Mouse (Mus musculus): Measurements from ENCODE around the gene Gm8947. TPM values are rescaled to one million over a fixed set of nuclear protein-coding genes. Genes with fewer than 3 reads are reported as not detected.

Gm8947 gene
- total and polyA plus RNA-seq, 3 experiments = not detected

DNA sequence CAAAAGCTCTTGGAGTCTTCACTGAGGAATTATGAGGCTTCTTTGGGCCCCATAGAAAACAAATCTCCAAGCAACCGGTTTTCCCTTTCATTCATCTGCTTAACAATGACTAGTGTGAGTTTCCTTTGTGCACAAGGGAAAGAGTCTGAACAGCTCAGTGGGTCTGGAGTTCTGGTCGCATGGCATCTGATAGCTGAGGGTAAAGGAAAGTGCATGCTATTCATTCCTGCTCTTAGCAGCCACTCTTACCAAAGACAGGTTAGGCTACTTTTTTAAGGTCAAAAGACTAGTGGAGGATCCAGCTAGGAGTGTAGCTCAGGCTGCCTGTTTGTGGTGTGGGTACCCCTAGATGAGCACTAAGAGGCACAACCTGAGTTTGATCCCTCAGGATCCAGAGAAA, 43.4 kb downstream of the Gm8947 start:
- DNase-seq = no peak
- TF ChIP-seq POLR2A (IDR thresholded peaks at IDR 0.05; ENCODE audit: insufficient read depth, low read depth, low read length) (no peak), CTCF (IDR thresholded peaks at IDR 0.05) (no peak), EP300 (IDR thresholded peaks at IDR 0.05; ENCODE audit: insufficient read depth, low read depth, low read length) (no peak)
- peak overlapping the region; percentile 67 for H3K27ac ChIP-seq
- H3K79me2 ChIP-seq (replicated peaks; ENCODE audit: control insufficient read depth, insufficient read depth, low read length) = no peaks in the 10 kb centered on the region
- H3K36me3 ChIP-seq (ENCODE audit: control insufficient read depth, insufficient read depth, low read length) = no peaks in the 10 kb centered on the region
- H3K27me3 ChIP-seq (ENCODE audit: control insufficient read depth, insufficient read depth, low read length) = no peaks in the 10 kb centered on the region
- 63% methylated on average over 2 of the region's 2 CpGs for WGBS
- H3K4me1 ChIP-seq (ENCODE audit: control insufficient read depth, insufficient read depth, low read length) = peaks cover 8% of the 10 kb centered on the region
- intact Hi-C loops (cut with DNase I) = loop anchor here (5.0 kb wide), 1 partner anchor 107 kb away; the partner anchor contains the start of gene Ivns1abp
- H3K9ac ChIP-seq (ENCODE audit: low read depth, low read length) = no peak overlapping the region
- H3K4me3 ChIP-seq = no peak overlapping the region

DNA sequence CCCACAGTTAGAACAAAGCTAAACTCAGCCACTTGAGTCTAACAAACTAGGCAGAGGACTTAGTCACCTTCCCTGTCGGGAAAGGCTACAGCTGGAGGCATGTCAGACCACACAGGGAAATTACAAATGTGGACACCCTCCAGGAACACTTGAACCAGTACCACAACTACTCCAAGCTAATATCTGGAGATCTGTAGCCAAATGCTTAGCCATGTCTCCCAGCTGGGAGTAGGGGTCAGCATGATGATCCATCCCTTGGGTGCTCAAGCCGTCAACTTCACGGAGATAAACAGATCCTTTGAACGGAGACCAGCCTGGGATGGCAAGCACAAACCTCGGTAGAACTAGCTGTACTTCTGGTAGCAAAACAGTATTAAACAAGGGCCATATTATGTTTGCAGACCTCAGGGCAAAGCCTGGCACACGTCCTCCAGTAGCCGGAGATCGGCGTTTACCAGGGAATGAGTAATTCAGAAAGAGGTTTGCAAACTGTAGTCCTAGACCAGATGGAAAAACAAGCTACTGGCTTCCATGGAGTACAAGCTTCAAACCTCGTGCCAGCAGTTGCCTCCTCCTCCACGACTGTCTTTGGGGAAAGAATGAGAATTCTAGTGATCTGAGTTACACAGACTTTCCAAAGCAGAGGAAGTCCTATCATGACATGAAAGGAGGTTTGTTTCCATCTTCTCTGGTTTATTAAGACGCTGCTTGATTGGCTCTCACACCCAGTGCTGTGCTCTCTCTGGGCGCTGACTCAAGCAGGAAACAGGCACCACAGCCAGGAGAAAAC, 44.2 kb downstream of the Gm8947 start:
- H3K27me3 ChIP-seq (ENCODE audit: control insufficient read depth, insufficient read depth, low read length) = no peaks in the 10 kb centered on the region
- WGBS = 35% methylated on average over 13 of the region's 13 CpGs
- H3K4me3 ChIP-seq = no peak overlapping the region
- H3K79me2 ChIP-seq (replicated peaks; ENCODE audit: control insufficient read depth, insufficient read depth, low read length) = no peaks in the 10 kb centered on the region
- peak overlapping the region; percentile 67 for H3K27ac ChIP-seq
- no peak overlapping the region for H3K9ac ChIP-seq (ENCODE audit: low read depth, low read length)
- DNase-seq = peak; percentile 57 to 69
- TF ChIP-seq POLR2A (IDR thresholded peaks at IDR 0.05; ENCODE audit: insufficient read depth, low read depth, low read length) (no peak), CTCF (IDR thresholded peaks at IDR 0.05) (no peak), EP300 (IDR thresholded peaks at IDR 0.05; ENCODE audit: insufficient read depth, low read depth, low read length) (0 out of 2 replicates have a peak, but pooled peaks have one; percentile 15)
- intact Hi-C loops (cut with DNase I) = loop anchor here (5.0 kb wide), 1 partner anchor 106 kb away; the partner anchor contains the start of gene Ivns1abp
- H3K36me3 ChIP-seq (ENCODE audit: control insufficient read depth, insufficient read depth, low read length) = no peaks in the 10 kb centered on the region
- peaks cover 8% of the 10 kb centered on the region for H3K4me1 ChIP-seq (ENCODE audit: control insufficient read depth, insufficient read depth, low read length)

DNA sequence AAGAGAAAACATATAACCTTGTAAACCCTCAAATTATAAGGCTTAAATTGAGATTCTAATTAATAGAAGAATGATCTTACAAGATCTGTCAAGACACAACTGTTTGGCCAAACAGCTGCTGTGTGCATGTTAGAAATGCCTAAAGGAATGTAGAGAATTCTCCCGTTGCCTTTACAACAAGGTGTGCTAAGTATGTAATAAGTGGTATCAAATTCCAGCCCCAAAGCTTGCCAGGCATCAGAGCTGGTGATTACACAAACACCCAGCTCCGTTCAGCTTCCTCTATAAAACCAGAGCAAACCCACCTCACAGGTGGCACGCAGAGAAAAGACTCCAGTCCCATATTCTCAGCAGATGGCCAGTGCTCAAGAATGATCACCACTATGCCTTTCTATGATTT, 45.6 kb downstream of the Gm8947 start:
- peaks cover 8% of the 10 kb centered on the region for H3K4me1 ChIP-seq (ENCODE audit: control insufficient read depth, insufficient read depth, low read length)
- no peak for DNase-seq
- H3K4me3 ChIP-seq = no peak overlapping the region
- H3K27ac ChIP-seq = no peak overlapping the region
- H3K27me3 ChIP-seq (ENCODE audit: control insufficient read depth, insufficient read depth, low read length) = no peaks in the 10 kb centered on the region
- WGBS = 82% methylated on average over 3 of the region's 3 CpGs
- H3K79me2 ChIP-seq (replicated peaks; ENCODE audit: control insufficient read depth, insufficient read depth, low read length) = no peaks in the 10 kb centered on the region
- no peaks in the 10 kb centered on the region for H3K36me3 ChIP-seq (ENCODE audit: control insufficient read depth, insufficient read depth, low read length)
- TF ChIP-seq POLR2A (IDR thresholded peaks at IDR 0.05; ENCODE audit: insufficient read depth, low read depth, low read length) = no peak
- no peak for TF ChIP-seq EP300 (IDR thresholded peaks at IDR 0.05; ENCODE audit: insufficient read depth, low read depth, low read length)
- no peak for TF ChIP-seq CTCF (IDR thresholded peaks at IDR 0.05)
- H3K9ac ChIP-seq (ENCODE audit: low read depth, low read length) = no peak overlapping the region
- intact Hi-C loops (cut with DNase I) = loop anchor here (5.0 kb wide), 1 partner anchor 105 kb away; the partner anchor contains the start of gene Ivns1abp

DNA sequence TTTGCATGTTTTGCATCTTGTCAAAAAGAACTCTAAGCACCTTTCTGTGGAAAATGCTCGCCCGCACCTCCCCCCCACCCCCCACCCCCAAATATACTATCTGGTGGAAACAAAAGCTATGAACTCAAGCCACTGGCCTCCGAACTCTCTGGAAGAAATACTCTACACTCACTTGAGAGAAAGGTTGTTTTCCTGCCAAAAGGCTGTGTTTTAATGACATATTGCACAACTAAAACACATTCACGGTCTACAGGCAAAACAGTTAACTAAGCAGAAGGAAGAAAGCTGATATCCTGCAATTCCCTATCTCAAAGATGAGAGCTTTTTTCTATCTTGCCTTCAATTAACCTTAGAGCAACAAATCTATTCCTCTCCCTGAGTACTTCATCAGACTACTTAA, 51.2 kb downstream of the Gm8947 start:
- WGBS = 73% methylated on average over 4 of the region's 4 CpGs
- H3K4me1 ChIP-seq (ENCODE audit: control insufficient read depth, insufficient read depth, low read length) = peaks cover 2% of the 10 kb centered on the region; the same call in 1 of the 2 replicates
- no peak overlapping the region for H3K9ac ChIP-seq (ENCODE audit: low read depth, low read length)
- DNase-seq = no peak
- intact Hi-C loops (cut with DNase I) = no loop called here
- no peaks in the 10 kb centered on the region for H3K79me2 ChIP-seq (replicated peaks; ENCODE audit: control insufficient read depth, insufficient read depth, low read length)
- no peak overlapping the region for H3K4me3 ChIP-seq
- no peaks in the 10 kb centered on the region for H3K27me3 ChIP-seq (ENCODE audit: control insufficient read depth, insufficient read depth, low read length)
- no peaks in the 10 kb centered on the region for H3K36me3 ChIP-seq (ENCODE audit: control insufficient read depth, insufficient read depth, low read length)
- no peak overlapping the region for H3K27ac ChIP-seq
- no peak for TF ChIP-seq EP300 (IDR thresholded peaks at IDR 0.05; ENCODE audit: insufficient read depth, low read depth, low read length)
- no peak for TF ChIP-seq CTCF (IDR thresholded peaks at IDR 0.05)
- no peak for TF ChIP-seq POLR2A (IDR thresholded peaks at IDR 0.05; ENCODE audit: insufficient read depth, low read depth, low read length)

Other genes with a start within 250 kb of the Gm8947 start
- 10 to 100 TPM; 11.9 to 13.7 TPM for gene Hmcn1, start 198.9 kb upstream of the Gm8947 start, total RNA-seq (2021)
- 23.5 and 24.5 TPM in 2 replicates for gene Hmcn1, start 198.9 kb upstream of the Gm8947 start, polyA plus RNA-seq (2012; rRNA removed)
- under 1 TPM; 0.29 to 0.80 TPM for gene Gm47985, start 9.8 kb upstream of the Gm8947 start, total RNA-seq (2021)
- gene Gm47985, start 9.8 kb upstream of the Gm8947 start, polyA plus RNA-seq (2012; rRNA removed) = 1.1 and 3.2 TPM in 2 replicates
- not detected for gene Gm47995, start 6.1 kb downstream of the Gm8947 start, total RNA-seq (2021)
- 0.53 TPM in 1 of 2 replicates, not detected in the other for gene Gm47995, start 6.1 kb downstream of the Gm8947 start, polyA plus RNA-seq (2012; rRNA removed)
- not detected for gene 3110040M04Rik, start 11.7 kb downstream of the Gm8947 start, total RNA-seq (2021)
- not detected in 2 replicates for gene 3110040M04Rik, start 11.7 kb downstream of the Gm8947 start, polyA plus RNA-seq (2012; rRNA removed)
- gene Gm47996, start 17.8 kb downstream of the Gm8947 start, total RNA-seq (2021) = not detected
- gene Gm47996, start 17.8 kb downstream of the Gm8947 start, polyA plus RNA-seq (2012; rRNA removed) = not detected in 2 replicates
- gene Ivns1abp, start 152.1 kb downstream of the Gm8947 start, total RNA-seq (2021) = 100 to 1,000 TPM; 659 to 843 TPM
- 259 and 495 TPM in 2 replicates for gene Ivns1abp, start 152.1 kb downstream of the Gm8947 start, polyA plus RNA-seq (2012; rRNA removed)
- gene Swt1, start 236.1 kb downstream of the Gm8947 start, total RNA-seq (2021) = 10 to 100 TPM in 1 of 2 experiments, 1 to 10 TPM in 1; 9.0 to 10.5 TPM
- 4.5 and 7.3 TPM in 2 replicates for gene Swt1, start 236.1 kb downstream of the Gm8947 start, polyA plus RNA-seq (2012; rRNA removed)
- 10 to 100 TPM; 20.9 to 22.3 TPM for gene Trmt1l, start 236.2 kb downstream of the Gm8947 start, total RNA-seq (2021)
- gene Trmt1l, start 236.2 kb downstream of the Gm8947 start, polyA plus RNA-seq (2012; rRNA removed) = 12.5 and 17.6 TPM in 2 replicates